ENCODE assay signal across 8 mouse cellular contexts in genomic region chr17:66221256-66221655, GRCm38 (mm10).
DNase-seq lines count a peak whose midpoint lies in the region; ATAC-seq and TF ChIP-seq lines count a peak whose summit lies in the region.

No protein-coding gene starts in this region.

- ATAC-seq in intestine, embryonic 14.5 days (replicated peaks; ENCODE audit: low FRiP score, low TSS enrichment, low read depth) = no peak
- ATAC-seq in intestine, embryonic 16.5 days = no peak
- no peak; the same call in 1 of the 2 replicates for ATAC-seq in forebrain, embryonic 11.5 days (replicated peaks; ENCODE audit: low FRiP score)
- peak; percentile 73; the same call in 1 of the 2 replicates for ATAC-seq in hindbrain, embryonic 16.5 days

- H3K9me3 ChIP-seq in intestine, embryonic 14.5 days (ENCODE audit: control insufficient read depth, low read length) = no peaks in the 10 kb centered on the region
- no peaks in the 10 kb centered on the region for H3K9me3 ChIP-seq in intestine, embryonic 16.5 days (ENCODE audit: control insufficient read depth, low read length)
- no peaks in the 10 kb centered on the region for H3K9me3 ChIP-seq in forebrain, embryonic 11.5 days (ENCODE audit: control insufficient read depth, low read length)
- no peaks in the 10 kb centered on the region for H3K9me3 ChIP-seq in hindbrain, embryonic 16.5 days (ENCODE audit: control insufficient read depth, low read length)

- no peak overlapping the region for H3K4me2 ChIP-seq in intestine, embryonic 14.5 days (ENCODE audit: low read length)
- H3K4me2 ChIP-seq in intestine, embryonic 16.5 days (ENCODE audit: low read depth, low read length) = no peak overlapping the region
- no peak overlapping the region for H3K4me2 ChIP-seq in forebrain, embryonic 11.5 days (ENCODE audit: low read depth, low read length, severe bottlenecking)
- H3K4me2 ChIP-seq in hindbrain, embryonic 16.5 days (ENCODE audit: low read length) = no peak overlapping the region

- H3K27ac ChIP-seq in intestine, embryonic 14.5 days (ENCODE audit: low read depth) = no peak overlapping the region
- H3K27ac ChIP-seq in intestine, embryonic 16.5 days (ENCODE audit: low read length) = no peak overlapping the region
- no peak overlapping the region for H3K27ac ChIP-seq in forebrain, embryonic 11.5 days (ENCODE audit: low read depth, low read length)
- H3K27ac ChIP-seq in hindbrain, embryonic 16.5 days (ENCODE audit: low read depth, low read length) = no peak overlapping the region
- no peak overlapping the region for H3K27ac ChIP-seq in small intestine, adult 2 months (ENCODE audit: insufficient read depth, low read depth, low read length)

- no peak for TF ChIP-seq POLR2A in small intestine, adult 2 months (IDR thresholded peaks at IDR 0.05; ENCODE audit: low read depth, low read length)

- no peak overlapping the region for H3K4me3 ChIP-seq in intestine, embryonic 14.5 days (ENCODE audit: low read depth, low read length)
- H3K4me3 ChIP-seq in intestine, embryonic 16.5 days (ENCODE audit: low read length) = no peak overlapping the region
- no peak overlapping the region for H3K4me3 ChIP-seq in forebrain, embryonic 11.5 days (ENCODE audit: low read depth, low read length)
- no peak overlapping the region for H3K4me3 ChIP-seq in hindbrain, embryonic 16.5 days (ENCODE audit: low read length)
- no peak overlapping the region for H3K4me3 ChIP-seq in small intestine, adult 2 months (ENCODE audit: low read depth, low read length)

- no peaks in the 10 kb centered on the region for H3K4me1 ChIP-seq in intestine, embryonic 14.5 days (replicated peaks; ENCODE audit: control insufficient read depth, insufficient read depth, low read length)
- no peaks in the 10 kb centered on the region for H3K4me1 ChIP-seq in intestine, embryonic 16.5 days (ENCODE audit: control insufficient read depth, insufficient read depth, low read length)
- H3K4me1 ChIP-seq in forebrain, embryonic 11.5 days (replicated peaks; ENCODE audit: control insufficient read depth, insufficient read depth, low read length) = no peaks in the 10 kb centered on the region
- H3K4me1 ChIP-seq in hindbrain, embryonic 16.5 days (ENCODE audit: control insufficient read depth, insufficient read depth, low read depth, low read length) = no peaks in the 10 kb centered on the region; the same call in 1 of the 2 replicates
- no peaks in the 10 kb centered on the region for H3K4me1 ChIP-seq in small intestine, adult 2 months (ENCODE audit: control insufficient read depth, insufficient read depth, insufficient read length, low read length)

- no peaks in the 10 kb centered on the region for H3K36me3 ChIP-seq in intestine, embryonic 14.5 days (ENCODE audit: control insufficient read depth, insufficient read depth, low read length)
- no peaks in the 10 kb centered on the region for H3K36me3 ChIP-seq in intestine, embryonic 16.5 days (ENCODE audit: control insufficient read depth, insufficient read depth, low read length)
- H3K36me3 ChIP-seq in forebrain, embryonic 11.5 days (ENCODE audit: control insufficient read depth, insufficient read depth, low read length) = no peaks in the 10 kb centered on the region
- no peaks in the 10 kb centered on the region for H3K36me3 ChIP-seq in hindbrain, embryonic 16.5 days (ENCODE audit: control insufficient read depth, insufficient read depth, low read length)
- H3K36me3 ChIP-seq in small intestine, adult 2 months (ENCODE audit: control insufficient read depth, insufficient read depth, low read length) = no peaks in the 10 kb centered on the region

- TF ChIP-seq CTCF in small intestine, adult 2 months (IDR thresholded peaks at IDR 0.05; ENCODE audit: extremely low read depth, insufficient read length, insufficient replicate concordance, low read depth, low read length) = peak; percentile 78; the same call in 1 of the 2 replicates

- 10% methylated on average over 8 of the region's 8 CpGs for WGBS in intestine, embryonic 14.5 days
- 9% methylated on average over 8 of the region's 8 CpGs for WGBS in intestine, embryonic 16.5 days
- 11% methylated on average over 8 of the region's 8 CpGs for WGBS in forebrain, embryonic 11.5 days
- 9% methylated on average over 8 of the region's 8 CpGs for WGBS in hindbrain, embryonic 16.5 days
- WGBS in small intestine, adult 2 months = 8% methylated on average over 8 of the region's 8 CpGs

- DNase-seq in intestine, embryonic 14.5 days (ENCODE audit: low spot score) = peak; percentile 85
- DNase-seq in c-Kit-positive CD71-negative TER-119-negative erythroid progenitor cells, embryonic 14.5 days (ENCODE audit: low read depth) = peak; percentile 68
- DNase-seq in forebrain, embryonic 11.5 days (ENCODE audit: low spot score) = peak; percentile 85
- DNase-seq in layer of hippocampus, postnatal 25 days (ENCODE audit: extremely low spot score in 1 of 2, low spot score in 1 of 2) = peak; percentile 52 to 81
- DNase-seq in mesoderm, embryonic 11.5 days (ENCODE audit: low read depth, low spot score) = peak; percentile 82

- no peak overlapping the region for H3K9ac ChIP-seq in intestine, embryonic 14.5 days (ENCODE audit: low read length)
- H3K9ac ChIP-seq in intestine, embryonic 16.5 days (ENCODE audit: low read depth, low read length) = no peak overlapping the region
- H3K9ac ChIP-seq in forebrain, embryonic 11.5 days (ENCODE audit: low read length) = no peak overlapping the region
- H3K9ac ChIP-seq in hindbrain, embryonic 16.5 days (ENCODE audit: low read depth, low read length) = no peak overlapping the region

- no peaks in the 10 kb centered on the region for H3K27me3 ChIP-seq in intestine, embryonic 14.5 days (replicated peaks; ENCODE audit: control insufficient read depth, insufficient read depth, low read length)
- no peaks in the 10 kb centered on the region for H3K27me3 ChIP-seq in intestine, embryonic 16.5 days (replicated peaks; ENCODE audit: control insufficient read depth, insufficient read depth, low read length)
- H3K27me3 ChIP-seq in forebrain, embryonic 11.5 days (ENCODE audit: control insufficient read depth, insufficient read depth, low read length) = no peaks in the 10 kb centered on the region
- H3K27me3 ChIP-seq in hindbrain, embryonic 16.5 days (replicated peaks; ENCODE audit: control insufficient read depth, insufficient read depth, low read length) = no peaks in the 10 kb centered on the region
- H3K27me3 ChIP-seq in small intestine, adult 2 months (ENCODE audit: control insufficient read depth, insufficient read depth, low read length) = no peaks in the 10 kb centered on the region
